Mouse (Mus musculus) G1E (cell line): ENCODE results near the gene Msln.

Experiments used
- CTCF ChIP-seq: IDR thresholded peaks from 2 replicates; pipeline ENCODE4 v1.5.1; 2012; ENCODE audit warnings: low read depth, low read length, inconsistent platforms, mixed read lengths
- GATA1 ChIP-seq: IDR thresholded peaks from 2 replicates; pipeline ENCODE4 v1.6.1; 2012; ENCODE audit warnings: borderline replicate concordance, low read length, inconsistent platforms, mixed read lengths
- TAL1 ChIP-seq: conservative IDR thresholded peaks from 2 replicates; pipeline ENCODE4 v1.6.1; 2012; ENCODE audit warnings: low read depth, low read length, inconsistent platforms, mixed read lengths

DNA sequence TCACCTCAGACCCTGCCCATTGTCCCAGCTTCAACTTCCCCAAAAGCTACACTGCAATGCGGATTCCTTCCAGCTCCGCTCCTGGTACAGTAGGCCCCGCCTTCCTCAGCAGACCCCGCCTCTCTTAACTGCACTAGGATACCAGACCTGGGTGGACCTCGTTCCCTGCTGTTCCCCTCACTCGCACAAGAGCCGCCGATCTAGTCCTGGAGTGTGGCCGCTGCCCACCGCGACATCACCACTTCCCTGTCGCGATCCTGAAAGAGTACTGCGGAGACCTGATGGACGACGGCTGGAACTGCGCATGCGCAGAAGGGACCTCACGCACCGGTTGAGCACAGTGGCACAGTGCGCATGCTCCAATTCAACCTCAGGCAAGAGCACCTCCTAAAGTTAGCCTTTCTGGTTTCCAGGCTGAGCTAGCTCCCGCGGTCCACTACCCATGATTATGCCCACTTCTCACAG is 31.1 kb upstream of the Msln start, which contains the start of gene Haghl:
- TF ChIP-seq CTCF (no peak), GATA1 (no peak), TAL1 (no peak)
